Mouse (Mus musculus) urinary bladder, postnatal 0 days (tissue): ENCODE data around the gene Lamp1. TPM values are rescaled to one million over a fixed set of nuclear protein-coding genes. Genes with fewer than 3 reads are reported as not detected.

Experiments
- microRNA counts: library from miRNA; unstranded; fragments of <30 nt; microRNA quantifications from one replicate; lab custom pipeline; 2016
- microRNA-seq: library from miRNA; unstranded; fragments of <30 nt; microRNA quantifications from one replicate; pipeline ENCODE4, GENCODE M21; 2016
- polyA plus RNA-seq: library from polyadenylated mRNA; unstranded; fragments of >200 nt; fragmentation: Nextera tagmentation; extraction: Ambion mirVana; gene quantifications from 2 replicates; pipeline ENCODE4 v1.2.1, GENCODE M21; 2015

Lamp1 gene
- 316 and 318 TPM in 2 replicates for polyA plus RNA-seq

GRCm38 (mm10) chr8:13158718-13159376 is at the start of gene Lamp1:
Lamp1 (plus strand) TSS chr8:13159161.

DNA sequence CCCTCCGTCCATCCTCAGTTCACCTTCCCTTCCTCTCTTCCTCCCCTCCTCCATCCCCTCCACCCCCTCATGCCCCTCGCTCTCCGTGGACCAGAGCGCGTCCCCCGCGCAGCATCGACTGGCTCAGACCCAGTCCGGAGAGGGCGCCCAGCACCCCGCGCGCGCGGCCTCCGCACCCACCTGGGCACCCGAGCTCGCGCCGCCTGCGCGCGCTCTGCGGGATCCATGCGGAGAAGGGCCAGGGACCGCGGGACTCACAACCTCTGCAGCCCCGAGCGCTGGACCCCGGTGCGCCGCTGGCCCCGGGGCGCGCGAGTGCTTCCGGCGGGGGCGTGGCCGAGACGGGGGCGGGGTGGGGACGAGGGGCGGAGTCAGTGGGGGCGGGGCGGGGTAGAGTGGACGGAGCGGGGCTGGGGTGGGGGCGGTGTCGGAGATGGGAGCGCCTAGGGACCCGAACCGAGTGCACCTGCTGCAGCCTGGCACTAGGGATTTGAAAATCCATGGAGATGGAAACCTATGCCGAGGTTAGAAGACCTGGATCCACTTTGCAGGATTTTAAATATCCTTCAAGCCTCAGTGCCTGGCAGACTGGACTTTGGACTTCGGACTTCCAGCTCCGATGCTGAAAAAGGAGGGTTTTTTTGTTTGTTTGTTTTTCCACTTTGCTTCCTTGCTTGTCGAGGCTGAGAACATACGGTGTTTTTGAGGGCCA is 41.5 kb downstream of the Lamp1 start, which contains the start of gene Grtp1:
TSS of gene Grtp1 (minus strand) at position 320 of the 712 bp plus-strand sequence.

MicroRNAs encoded within 50 kb of the gene (microRNA counts, 519-probe panel; counts per million panel counts)
- 1,991 counts per million, percentile 23 among the panel's probes with 10 or more counts for microRNA mmu-miR-1968 (lab: Ali Mortazavi, UCI)

Small RNAs within 50 kb of the gene (microRNA-seq; reads per million reads assigned to microRNA genes)
- gene Mir1968 (6.5 reads per million, percentile 15 among the genes with 10 or more reads in this experiment), gene Mir7065 (not detected)

Other genes with a start within 250 kb of the Lamp1 start
- 0.08 TPM in 1 of 2 replicates, not detected in the other for gene F7, start 133.1 kb upstream of the Lamp1 start, polyA plus RNA-seq
- gene F10, start 121.9 kb upstream of the Lamp1 start, polyA plus RNA-seq = 1.3 and 4.1 TPM in 2 replicates
- 0.11 and 0.25 TPM in 2 replicates for gene Proz, start 98.2 kb upstream of the Lamp1 start, polyA plus RNA-seq
- 15.8 and 18.0 TPM in 2 replicates for gene Pcid2, start 53.7 kb upstream of the Lamp1 start, polyA plus RNA-seq
- gene Cul4a, start 53.5 kb upstream of the Lamp1 start, polyA plus RNA-seq = 56.7 and 66.2 TPM in 2 replicates
- gene Grtp1, start 41.5 kb downstream of the Lamp1 start, polyA plus RNA-seq = 17.4 and 21.7 TPM in 2 replicates
- gene Adprhl1, start 95.0 kb downstream of the Lamp1 start, polyA plus RNA-seq = 0.34 and 0.55 TPM in 2 replicates
- 11.3 and 12.8 TPM in 2 replicates for gene Dcun1d2, start 129.0 kb downstream of the Lamp1 start, polyA plus RNA-seq
- gene Tmco3, start 129.0 kb downstream of the Lamp1 start, polyA plus RNA-seq = 19.5 and 21.6 TPM in 2 replicates
- gene Tfdp1, start 179.6 kb downstream of the Lamp1 start, polyA plus RNA-seq = 79.0 and 102 TPM in 2 replicates
- gene Atp4b, start 237.7 kb downstream of the Lamp1 start, polyA plus RNA-seq = 0.25 TPM in 1 of 2 replicates, not detected in the other
- not detected in 2 replicates for gene Grk1, start 245.9 kb downstream of the Lamp1 start, polyA plus RNA-seq